Mouse (Mus musculus) ES-E14 (cell line): ENCODE measurements around the gene Ndufs6.

Experiments used
- MAFK ChIP-seq: IDR thresholded peaks from 2 replicates; pipeline ENCODE4 v1.6.1; 2014; ENCODE audit warnings: mild to moderate bottlenecking, low read depth, low read length, inconsistent platforms; ENCODE audit not compliant: insufficient read depth
- ZNF384 ChIP-seq: IDR thresholded peaks from 2 replicates; pipeline ENCODE4 v1.6.1; 2012; ENCODE audit warnings: low read depth, low read length, inconsistent platforms

DNA sequence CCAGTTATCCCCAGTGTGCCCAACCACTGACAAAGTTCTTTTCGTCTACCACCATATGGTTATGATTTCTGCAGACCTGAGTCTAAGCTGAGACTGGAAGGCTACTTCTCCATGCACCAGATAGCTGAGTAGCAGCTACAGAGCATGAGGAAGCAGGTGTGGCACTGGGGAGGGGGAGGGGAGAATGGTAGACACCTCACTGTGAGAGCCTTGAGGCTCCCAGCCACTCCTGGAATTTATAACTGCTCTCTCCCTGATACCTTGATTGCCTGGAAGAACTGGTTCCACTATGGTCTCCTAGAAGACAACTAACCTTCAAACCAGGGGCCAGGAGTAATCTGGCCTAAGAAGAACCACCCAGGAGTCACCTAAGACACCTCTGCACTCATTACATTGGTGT, 49.1 kb downstream of the Ndufs6 start:
- TF ChIP-seq ZNF384: no peak
- no peak for TF ChIP-seq MAFK
